Mouse (Mus musculus) forebrain, postnatal 0 days (tissue): Measurements from ENCODE around the gene Tex36. TPM values are rescaled to one million over a fixed set of nuclear protein-coding genes. Genes with fewer than 3 reads are reported as not detected.

Experiments used
- ATAC-seq: fragments of 200-750 bp; cut with Nextera tagmentation; 2 replicates; pipeline ENCODE4 v1.8.0; 2017; ENCODE audit warnings: mild to moderate bottlenecking, moderate library complexity
- DNase-seq: peaks from one replicate; pipeline ENCODE4 v3.0.0-alpha.2; 2015
- H3K27ac ChIP-seq: fragments of 300-500 bp; sonication (generic); 2 replicates; pipeline ENCODE4 v1.5.1; 2014; ENCODE audit warnings: low read depth, mild to moderate bottlenecking, antibody characterized with exemption, low read length, moderate library complexity, mixed read lengths
- H3K27me3 ChIP-seq: fragments of 300-500 bp; sonication (generic); 2 replicates; pipeline ENCODE4 v1.6.1; 2014; ENCODE audit warnings: mild to moderate bottlenecking, low read length, mixed read lengths; ENCODE audit not compliant: insufficient read depth
- H3K36me3 ChIP-seq: fragments of 300-500 bp; sonication (generic); 2 replicates; pipeline ENCODE4 v1.6.1; 2014; ENCODE audit warnings: mild to moderate bottlenecking, moderate library complexity; ENCODE audit not compliant: insufficient read depth
- H3K4me1 ChIP-seq: fragments of 300-500 bp; sonication (generic); 2 replicates; pipeline ENCODE4 v1.6.1; 2014; ENCODE audit warnings: antibody characterized with exemption; ENCODE audit not compliant: insufficient read depth
- H3K4me2 ChIP-seq: fragments of 300-500 bp; sonication (generic); 2 replicates; pipeline ENCODE4 v1.6.1; 2014; ENCODE audit warnings: low read depth, mild to moderate bottlenecking, moderate library complexity
- H3K4me3 ChIP-seq: fragments of 300-500 bp; sonication (generic); 2 replicates; pipeline ENCODE4 v1.5.1; 2014; ENCODE audit warnings: low read depth, low read length, mixed read lengths
- H3K9ac ChIP-seq: fragments of 300-500 bp; sonication (generic); 2 replicates; pipeline ENCODE4 v1.6.1; 2014; ENCODE audit warnings: mild to moderate bottlenecking
- H3K9me3 ChIP-seq: fragments of 300-500 bp; sonication (generic); 2 replicates; pipeline ENCODE4 v1.6.1; 2016; ENCODE audit warnings: low read length
- CTCF ChIP-seq: sonication (generic); IDR thresholded peaks from 2 replicates; pipeline ENCODE4 v1.5.1; 2016; ENCODE audit warnings: antibody characterized with exemption, control low read depth, low read depth
- WGBS: fragments of 180-500 bp; shearing (Covaris S2); extraction: QIAGEN DNeasy Blood & Tissue Kit; methylation state at CpG from one replicate; pipeline ENCODE4 v1.1.7; 2014; 5-methylcytosine and 5-hydroxymethylcytosine counted together
- polyA plus RNA-seq: library from polyadenylated mRNA; unstranded; fragments of >200 nt; fragmentation: Nextera tagmentation; extraction: Ambion mirVana; gene quantifications from 2 replicates; pipeline ENCODE4 v1.2.1, GENCODE M21; 2015
- total RNA-seq: library from RNA; depleted of rRNA; stranded (reverse); fragments of >200 nt; gene quantifications from 2 replicates; pipeline ENCODE4 v1.2.3, GENCODE M21; 2014

The Tex36 gene
- total and polyA plus RNA-seq, 2 experiments from 2014 or later: 0.16 TPM; not detected in 1

DNA sequence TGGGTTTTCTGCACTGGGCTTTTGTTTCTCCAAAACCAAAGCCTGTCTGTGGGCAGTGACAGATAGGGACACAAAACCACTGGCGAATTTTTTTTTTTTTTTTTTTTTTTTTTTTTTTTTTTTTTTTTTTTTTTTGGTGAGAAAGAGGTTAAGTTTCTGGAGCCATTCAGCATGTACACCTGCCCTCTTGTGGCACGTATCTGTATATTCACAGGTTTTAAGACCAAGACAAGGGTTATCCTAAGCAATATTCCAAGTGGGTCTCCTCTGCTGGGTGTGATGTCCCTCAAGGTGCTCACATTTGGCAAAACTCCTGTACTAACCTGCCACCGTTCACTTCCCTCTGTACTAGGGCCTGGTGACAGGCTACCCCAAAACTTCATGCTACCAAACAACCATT is 30.0 kb downstream of the Tex36 start:
- H3K36me3 ChIP-seq: no peaks in the 10 kb centered on the region
- no peak overlapping the region for H3K4me2 ChIP-seq
- ATAC-seq (no peak), DNase-seq (peak; percentile 60)
- no peaks in the 10 kb centered on the region for H3K4me1 ChIP-seq
- no peaks in the 10 kb centered on the region for H3K27me3 ChIP-seq
- no peak overlapping the region for H3K4me3 ChIP-seq
- no peak overlapping the region for H3K27ac ChIP-seq
- no peak overlapping the region for H3K9ac ChIP-seq
- 28% methylated on average over 3 of the region's 3 CpGs for WGBS
- TF ChIP-seq CTCF: peak; percentile 57
- H3K9me3 ChIP-seq: no peaks in the 10 kb centered on the region

DNA sequence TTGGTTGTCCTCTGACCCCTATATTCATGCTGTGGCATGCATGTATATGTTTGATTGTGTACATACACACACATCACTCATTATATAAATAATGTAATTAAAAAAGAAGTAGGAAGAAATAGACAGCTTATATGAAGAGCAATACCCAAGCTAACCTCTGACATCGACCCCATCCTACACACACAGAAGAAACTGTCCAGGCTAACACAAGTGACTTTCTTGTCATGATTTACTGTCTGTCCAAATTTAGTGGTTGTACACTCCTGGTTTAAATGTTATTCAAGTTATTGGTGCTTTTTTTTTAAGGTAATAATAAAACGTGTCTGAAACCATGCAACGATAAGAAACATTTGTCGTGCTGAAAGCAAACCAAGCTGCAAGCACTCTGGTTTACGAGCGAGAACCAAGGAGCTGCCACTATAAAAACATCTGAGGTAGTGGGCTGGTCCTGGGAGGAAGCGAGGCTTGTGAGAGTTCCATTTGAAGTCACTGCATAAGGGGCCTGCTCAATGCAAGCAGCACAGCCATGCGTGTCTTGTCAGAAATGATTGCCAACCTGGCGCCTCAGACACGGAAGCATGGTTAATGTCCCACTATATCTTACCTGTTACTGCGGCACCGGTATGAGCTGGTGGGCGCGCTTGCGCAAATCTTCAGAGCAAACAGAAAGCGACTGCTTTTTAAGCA is 32.6 kb downstream of the Tex36 start:
- Histone ChIP-seq H3K4me2 (no peak overlapping the region), H3K27me3 (no peaks in the 10 kb centered on the region), H3K4me1 (no peaks in the 10 kb centered on the region), H3K27ac (no peak overlapping the region), H3K9me3 (no peaks in the 10 kb centered on the region), H3K4me3 (no peak overlapping the region), H3K36me3 (no peaks in the 10 kb centered on the region), H3K9ac (no peak overlapping the region)
- ATAC-seq (no peak), DNase-seq (no peak)
- TF ChIP-seq CTCF: no peak
- 93% methylated on average over 16 of the region's 16 CpGs for WGBS

- H3K9me3 ChIP-seq: no peaks in the 10 kb centered on the region
- H3K4me2 ChIP-seq: no peak overlapping the region
- H3K27ac ChIP-seq: no peak overlapping the region
- no peak overlapping the region for H3K4me3 ChIP-seq
- DNase-seq (no peak), ATAC-seq (no peak)
- WGBS: 87% methylated on average over 8 of the region's 8 CpGs
- no peaks in the 10 kb centered on the region for H3K27me3 ChIP-seq
- no peak overlapping the region for H3K9ac ChIP-seq
- H3K36me3 ChIP-seq: no peaks in the 10 kb centered on the region
- H3K4me1 ChIP-seq: no peaks in the 10 kb centered on the region
- no peak for TF ChIP-seq CTCF
These were observed 37.4 kb downstream of the Tex36 start for GRCm38 (mm10) chr7:133564600-133564999.

DNA sequence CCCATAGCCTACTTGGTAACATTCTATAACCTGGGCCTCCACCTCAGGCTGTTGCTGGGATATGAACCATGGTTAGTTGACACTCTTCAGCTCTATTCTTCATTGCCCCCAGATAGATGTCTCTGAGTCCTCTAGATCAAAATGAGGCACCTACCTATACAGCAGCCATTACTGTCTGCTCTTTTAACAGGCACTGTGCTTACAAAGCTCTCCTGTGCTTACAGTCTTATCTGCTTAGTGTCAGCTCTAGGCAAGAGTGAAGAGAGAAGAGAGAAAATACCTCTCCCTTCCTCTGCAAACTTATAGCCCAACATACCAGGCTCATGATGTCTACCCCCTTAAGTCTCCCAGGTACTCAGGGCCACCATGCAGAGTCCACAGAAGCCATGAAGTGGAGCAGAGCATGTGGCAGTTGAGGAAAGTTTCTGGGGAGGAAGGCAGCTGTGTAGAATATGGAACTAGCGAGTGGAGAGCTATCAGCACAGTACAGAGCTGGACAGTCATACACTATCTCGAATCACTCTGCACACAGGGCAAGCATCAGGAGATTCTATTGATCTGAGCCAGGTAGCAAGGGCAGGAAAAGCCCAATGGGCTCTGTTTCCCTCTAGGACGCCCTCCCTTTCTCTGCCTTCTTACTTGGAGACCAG is 38.7 kb downstream of the Tex36 start:
- H3K9ac ChIP-seq: no peak overlapping the region
- DNase-seq (no peak), ATAC-seq (no peak)
- no peaks in the 10 kb centered on the region for H3K9me3 ChIP-seq
- no peak overlapping the region for H3K4me3 ChIP-seq
- H3K27me3 ChIP-seq: no peaks in the 10 kb centered on the region
- TF ChIP-seq CTCF: no peak
- no peaks in the 10 kb centered on the region for H3K36me3 ChIP-seq
- WGBS: 77% methylated on average over 3 of the region's 3 CpGs
- H3K4me2 ChIP-seq: no peak overlapping the region
- H3K27ac ChIP-seq: no peak overlapping the region
- no peaks in the 10 kb centered on the region for H3K4me1 ChIP-seq

DNA sequence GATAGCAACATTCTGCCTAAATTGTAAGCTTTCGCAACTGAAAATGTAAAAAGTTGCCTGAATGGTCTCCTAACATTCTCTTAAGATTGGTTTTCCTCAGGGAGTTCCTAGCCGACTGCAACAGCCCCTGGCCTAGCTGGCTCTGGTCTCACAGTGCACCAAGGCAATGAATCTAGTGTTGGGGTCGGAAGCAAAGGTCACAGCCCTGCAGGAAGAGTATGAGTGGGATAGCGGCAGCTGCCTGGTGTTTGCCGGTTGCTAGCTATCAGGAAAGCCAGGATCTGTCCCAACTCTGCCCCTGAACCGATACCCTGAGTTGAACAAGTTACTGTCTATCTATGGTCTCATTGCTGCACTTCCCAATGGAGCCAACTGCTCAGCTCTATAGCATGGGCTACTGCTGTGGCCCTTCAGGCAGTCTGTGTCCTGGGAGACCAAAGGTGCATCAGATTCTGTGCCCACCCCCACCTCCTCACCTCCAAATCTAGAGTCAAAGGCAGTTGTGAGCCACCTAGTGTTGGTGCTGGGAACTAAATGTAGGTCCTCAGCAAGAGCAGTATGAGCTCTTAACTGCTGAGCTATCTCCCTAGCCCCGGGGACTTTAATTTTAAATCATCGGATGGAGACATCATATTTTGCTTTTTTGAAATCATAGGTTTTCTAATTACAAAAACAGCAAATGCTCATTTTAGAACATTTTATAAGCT is 46.0 kb downstream of the Tex36 start:
- Histone ChIP-seq H3K4me2 (no peak overlapping the region), H3K9me3 (no peaks in the 10 kb centered on the region), H3K9ac (no peak overlapping the region), H3K4me1 (no peaks in the 10 kb centered on the region), H3K36me3 (no peaks in the 10 kb centered on the region), H3K27me3 (no peaks in the 10 kb centered on the region), H3K27ac (no peak overlapping the region), H3K4me3 (no peak overlapping the region)
- ATAC-seq (no peak), DNase-seq (peak; percentile 17)
- peak; percentile 55 for TF ChIP-seq CTCF
- WGBS: 79% methylated on average over 8 of the region's 8 CpGs

DNA sequence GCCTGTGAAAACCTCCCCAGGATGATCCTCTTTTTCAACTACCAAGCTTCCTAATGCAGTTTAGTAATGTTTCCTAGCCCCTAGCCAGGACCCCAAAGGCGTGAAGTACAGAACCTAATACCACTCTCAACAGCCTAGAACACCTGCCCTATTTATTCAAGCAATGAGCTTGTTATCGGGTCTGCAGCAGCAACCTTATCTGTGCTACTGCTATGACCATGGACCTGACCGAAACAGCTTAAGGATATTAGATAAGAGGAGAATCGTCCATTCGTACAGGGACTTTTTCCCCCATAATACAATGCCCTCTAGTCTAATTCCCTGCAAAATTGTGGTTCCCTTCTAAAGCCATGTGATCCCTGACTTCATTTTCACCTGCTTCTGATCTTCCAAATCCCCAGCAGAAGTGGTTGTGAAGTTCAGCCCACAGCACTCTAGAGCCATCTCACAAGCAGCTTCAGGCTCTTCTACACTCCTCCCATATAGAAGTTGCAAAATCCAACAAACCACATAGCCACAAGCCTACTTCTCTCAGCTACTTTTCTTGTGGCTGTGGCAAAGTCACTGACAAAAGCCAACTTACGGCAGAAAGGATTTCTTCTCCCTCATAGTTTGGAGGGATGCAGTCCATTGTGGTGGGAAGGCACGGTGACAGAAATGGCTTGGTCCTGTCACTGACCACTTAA is 49.5 kb downstream of the Tex36 start:
- H3K4me3 ChIP-seq: no peak overlapping the region
- H3K4me2 ChIP-seq: no peak overlapping the region
- H3K27me3 ChIP-seq: no peaks in the 10 kb centered on the region
- DNase-seq: no peak
- no peaks in the 10 kb centered on the region for H3K4me1 ChIP-seq
- no peak overlapping the region for H3K9ac ChIP-seq
- H3K27ac ChIP-seq: no peak overlapping the region
- H3K36me3 ChIP-seq: no peaks in the 10 kb centered on the region
- TF ChIP-seq CTCF: no peak
- 91% methylated on average over 7 of the region's 7 CpGs for WGBS
- no peak for ATAC-seq
- no peaks in the 10 kb centered on the region for H3K9me3 ChIP-seq

- Histone ChIP-seq H3K4me3 (no peak overlapping the region), H3K4me2 (no peak overlapping the region), H3K4me1 (no peaks in the 10 kb centered on the region), H3K9ac (no peak overlapping the region), H3K27me3 (no peaks in the 10 kb centered on the region), H3K9me3 (no peaks in the 10 kb centered on the region), H3K36me3 (no peaks in the 10 kb centered on the region), H3K27ac (no peak overlapping the region)
- ATAC-seq: no peak
- no peak for DNase-seq
- no peak for TF ChIP-seq CTCF
- WGBS: 66% methylated on average over 2 of the region's 2 CpGs
These were observed 51.0 kb downstream of the Tex36 start for GRCm38 (mm10) chr7:133551000-133551399.
